9 mouse cellular contexts compared by ENCODE assay signal in the genomic region with DNA sequence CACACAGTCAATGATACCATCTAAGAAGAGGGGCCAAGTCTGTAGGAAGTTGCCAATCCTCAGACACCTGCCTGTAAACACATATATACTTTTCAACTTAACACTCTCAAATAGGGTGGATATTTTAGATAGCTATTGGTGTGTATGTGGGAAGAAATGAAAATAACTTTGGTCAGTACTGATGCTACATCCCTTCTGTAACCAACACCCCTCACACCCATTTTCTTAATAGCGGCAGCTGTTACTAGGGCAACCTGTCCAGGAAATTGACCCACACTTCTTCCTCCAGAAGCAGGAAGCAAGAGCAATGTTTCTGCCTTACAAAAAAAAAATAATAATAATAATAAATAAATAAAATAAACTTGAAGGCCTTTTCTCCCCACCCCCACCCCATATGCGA. TPM values are rescaled to one million over a fixed set of nuclear protein-coding genes. Genes with fewer than 3 reads are reported as not detected.
DNase-seq lines count a peak whose midpoint lies in the region; ATAC-seq and TF ChIP-seq lines count a peak whose summit lies in the region.
"Had no signal": no experiment of that assay in that cellular context is flagged by ENCODE, and none has a peak within 500 bp of the region (broad histone marks: within the 10 kb centered on the region; RNA-seq: fewer than 3 reads in every experiment).

No protein-coding gene starts in this region.

- intact Hi-C loops in gastrocnemius, adult 2 months (cut with DNase I) = loop anchor here (5.0 kb wide), 1 partner anchor 35 kb away; a partner anchor contains a TSS

- H3K4me1 ChIP-seq in forebrain, embryonic 13.5 days = peaks cover 28% of the 10 kb centered on the region
- peaks cover 39 to 43% of the 10 kb centered on the region in 2 experiments for H3K4me1 ChIP-seq in liver, embryonic 14.5 days (replicated peaks; ENCODE audit: control insufficient read depth in 2 of 2, insufficient read depth in 2 of 2, low read length in 1 of 2)

- peak overlapping the region; percentile 93 for H3K9ac ChIP-seq in forebrain, embryonic 13.5 days
- peak overlapping the region; percentile 84 for H3K9ac ChIP-seq in liver, embryonic 14.5 days (replicated peaks)

- 0 out of 2 replicates have a peak, but pooled peaks cover 4% of the 10 kb centered on the region for H3K36me3 ChIP-seq in forebrain, embryonic 13.5 days (ENCODE audit: poor library complexity, severe bottlenecking)
- H3K36me3 ChIP-seq in liver, embryonic 14.5 days (replicated peaks; ENCODE audit: control insufficient read depth, insufficient read depth, low read depth) = no peaks in the 10 kb centered on the region

- no peak for TF ChIP-seq CTCF in gastrocnemius, adult 2 months (IDR thresholded peaks at IDR 0.05)
- no peak for TF ChIP-seq CTCF in liver, embryonic 14.5 days (IDR thresholded peaks at IDR 0.05; ENCODE audit: low read depth)

- no peaks in the 10 kb centered on the region for H3K27me3 ChIP-seq in forebrain, embryonic 13.5 days
- no peaks in the 10 kb centered on the region for H3K27me3 ChIP-seq in liver, embryonic 14.5 days (ENCODE audit: control insufficient read depth, insufficient read depth, low read length)

- DNase-seq in gastrocnemius, adult 2 months = no peak
- no peak for DNase-seq in gastrocnemius, postnatal 4 days (ENCODE audit: low spot score in 2 of 2)
- peak; percentile 61 for DNase-seq in 416B (ENCODE audit: low read depth)
- no peak for DNase-seq in liver, embryonic 14.5 days (ENCODE audit: low read depth in 3 of 3, low spot score in 3 of 3)
- no peak for DNase-seq in adrenal gland, postnatal 14 days
- no peak for DNase-seq in MN1 (ENCODE audit: low spot score)
- DNase-seq in thymus, postnatal 0 days (ENCODE audit: low spot score) = no peak

- peak overlapping the region; percentile 96 for H3K4me3 ChIP-seq in gastrocnemius, adult 2 months
- H3K4me3 ChIP-seq in forebrain, embryonic 13.5 days = peak overlapping the region; percentile 65
- H3K4me3 ChIP-seq in liver, embryonic 14.5 days (ENCODE audit: insufficient read depth in 1 of 2, low read depth in 2 of 2, low read length in 2 of 2) = peak overlapping the region; percentile 76 to 79

- WGBS in forebrain, embryonic 13.5 days = 21% methylated on average over 2 of the region's 2 CpGs
- 12% methylated on average over 2 of the region's 2 CpGs for WGBS in liver, embryonic 14.5 days (ENCODE audit: insufficient replicate concordance)

- H3K9me3 ChIP-seq in forebrain, embryonic 13.5 days (replicated peaks) = no peaks in the 10 kb centered on the region
- H3K9me3 ChIP-seq in liver, embryonic 14.5 days (ENCODE audit: control insufficient read depth, low read length) = no peaks in the 10 kb centered on the region

- ATAC-seq in forebrain, embryonic 13.5 days = no peak
- no peak for ATAC-seq in liver, embryonic 14.5 days (ENCODE audit: insufficient read depth)

- peak overlapping the region; percentile 98 for H3K27ac ChIP-seq in gastrocnemius, adult 2 months
- H3K27ac ChIP-seq in forebrain, embryonic 13.5 days = peak overlapping the region; percentile 94; the same call in 1 of the 2 replicates
- peak overlapping the region; percentile 82 for H3K27ac ChIP-seq in liver, embryonic 14.5 days

- H3K4me2 ChIP-seq in forebrain, embryonic 13.5 days = peak overlapping the region; percentile 98
- H3K4me2 ChIP-seq in liver, embryonic 14.5 days (ENCODE audit: low read depth) = peak overlapping the region; percentile 97

- TF ChIP-seq EP300 in liver, embryonic 14.5 days (IDR thresholded peaks at IDR 0.05; ENCODE audit: low read depth) = no peak

RNA-seq across cellular contexts. Expression of a gene that starts 1.1 kb away (rescaled TPM):
- 10 to 100 TPM; 14.0 to 17.2 TPM for total RNA-seq in gastrocnemius, adult 2 months (2021)
- total RNA-seq in gastrocnemius, postnatal 4 days (2021) = 10 to 100 TPM; 31.8 to 32.0 TPM
- 27.8 and 29.3 TPM in 2 replicates for polyA plus RNA-seq in forebrain, embryonic 13.5 days (2015; fragmentation: Nextera tagmentation; extraction: Ambion mirVana)
- polyA plus RNA-seq in liver, embryonic 14.5 days (2012; rRNA removed) = 11.3 and 12.7 TPM in 2 replicates
- polyA plus RNA-seq in liver, embryonic 14.5 days (2014; fragmentation: Nextera tagmentation; extraction: Ambion mirVana) = 6.6 and 9.4 TPM in 2 replicates
- 59.5 and 62.4 TPM in 2 replicates for total RNA-seq in adrenal gland, postnatal 14 days (2021)
- 14.5 and 15.7 TPM in 2 replicates for polyA plus RNA-seq in thymus, postnatal 0 days (2015; fragmentation: Nextera tagmentation; extraction: Ambion mirVana)

RNA-seq across cellular contexts. Expression of a gene that starts 33.3 kb away (rescaled TPM):
- total RNA-seq in gastrocnemius, adult 2 months (2021) = 1 to 10 TPM; 6.5 to 8.3 TPM
- total RNA-seq in gastrocnemius, postnatal 4 days (2021) = 10 to 100 TPM; 25.9 to 26.4 TPM
- polyA plus RNA-seq in forebrain, embryonic 13.5 days (2015; fragmentation: Nextera tagmentation; extraction: Ambion mirVana) = 2.3 and 2.8 TPM in 2 replicates
- 6.5 and 7.2 TPM in 2 replicates for polyA plus RNA-seq in liver, embryonic 14.5 days (2012; rRNA removed)
- polyA plus RNA-seq in liver, embryonic 14.5 days (2014; fragmentation: Nextera tagmentation; extraction: Ambion mirVana) = 2.8 and 4.0 TPM in 2 replicates
- total RNA-seq in adrenal gland, postnatal 14 days (2021) = 120 and 132 TPM in 2 replicates
- 2.5 and 2.6 TPM in 2 replicates for polyA plus RNA-seq in thymus, postnatal 0 days (2015; fragmentation: Nextera tagmentation; extraction: Ambion mirVana)
- total RNA-seq: common myeloid progenitor, adult 5-6 weeks had no signal

RNA-seq across cellular contexts. Expression of a gene that starts 42.6 kb away (rescaled TPM):
- total RNA-seq in gastrocnemius, adult 2 months (2021) = 1 to 10 TPM in 1 of 2 experiments, under 1 TPM in 1; 0.97 to 1.3 TPM
- total RNA-seq in gastrocnemius, postnatal 4 days (2021) = 1 to 10 TPM; 7.2 to 7.4 TPM
- polyA plus RNA-seq in forebrain, embryonic 13.5 days (2015; fragmentation: Nextera tagmentation; extraction: Ambion mirVana) = 11.2 and 12.4 TPM in 2 replicates
- 2.1 TPM in 2 replicates for polyA plus RNA-seq in liver, embryonic 14.5 days (2012; rRNA removed)
- 0.76 and 1.0 TPM in 2 replicates for polyA plus RNA-seq in liver, embryonic 14.5 days (2014; fragmentation: Nextera tagmentation; extraction: Ambion mirVana)
- total RNA-seq in adrenal gland, postnatal 14 days (2021) = 73.1 and 86.4 TPM in 2 replicates
- 5.2 and 5.7 TPM in 2 replicates for polyA plus RNA-seq in thymus, postnatal 0 days (2015; fragmentation: Nextera tagmentation; extraction: Ambion mirVana)

RNA-seq across cellular contexts. Expression of a gene that starts 43.6 kb away (rescaled TPM):
- 10 to 100 TPM; 26.1 to 30.7 TPM for total RNA-seq in gastrocnemius, adult 2 months (2021)
- 10 to 100 TPM; 72.3 to 75.4 TPM for total RNA-seq in gastrocnemius, postnatal 4 days (2021)
- 367 and 388 TPM in 2 replicates for polyA plus RNA-seq in forebrain, embryonic 13.5 days (2015; fragmentation: Nextera tagmentation; extraction: Ambion mirVana)
- 23.3 and 34.5 TPM in 2 replicates for polyA plus RNA-seq in liver, embryonic 14.5 days (2012; rRNA removed)
- polyA plus RNA-seq in liver, embryonic 14.5 days (2014; fragmentation: Nextera tagmentation; extraction: Ambion mirVana) = 46.5 and 48.9 TPM in 2 replicates
- 54.7 and 66.2 TPM in 2 replicates for total RNA-seq in adrenal gland, postnatal 14 days (2021)
- 137 and 146 TPM in 2 replicates for polyA plus RNA-seq in thymus, postnatal 0 days (2015; fragmentation: Nextera tagmentation; extraction: Ambion mirVana)

RNA-seq across cellular contexts. Expression of a gene that starts 58.5 kb away (rescaled TPM):
- total RNA-seq in gastrocnemius, adult 2 months (2021) = 10 to 100 TPM; 71.8 to 74.4 TPM
- total RNA-seq in gastrocnemius, postnatal 4 days (2021) = 10 to 100 TPM; 71.3 to 74.7 TPM
- 73.5 and 76.5 TPM in 2 replicates for polyA plus RNA-seq in forebrain, embryonic 13.5 days (2015; fragmentation: Nextera tagmentation; extraction: Ambion mirVana)
- polyA plus RNA-seq in liver, embryonic 14.5 days (2012; rRNA removed) = 7.4 and 9.3 TPM in 2 replicates
- 17.0 and 18.7 TPM in 2 replicates for polyA plus RNA-seq in liver, embryonic 14.5 days (2014; fragmentation: Nextera tagmentation; extraction: Ambion mirVana)
- 46.1 and 49.2 TPM in 2 replicates for total RNA-seq in adrenal gland, postnatal 14 days (2021)
- polyA plus RNA-seq in thymus, postnatal 0 days (2015; fragmentation: Nextera tagmentation; extraction: Ambion mirVana) = 61.9 and 65.5 TPM in 2 replicates
